Mouse (Mus musculus): ENCODE data around the gene Peli2.

The Peli2 gene

GRCm38 (mm10) chr14:48126931-48127330, 6.3 kb downstream of the Peli2 start:
- DNase-seq: no peak

GRCm38 (mm10) chr14:48127609-48128185, 7.1 kb downstream of the Peli2 start:
- no peak for DNase-seq

DNA sequence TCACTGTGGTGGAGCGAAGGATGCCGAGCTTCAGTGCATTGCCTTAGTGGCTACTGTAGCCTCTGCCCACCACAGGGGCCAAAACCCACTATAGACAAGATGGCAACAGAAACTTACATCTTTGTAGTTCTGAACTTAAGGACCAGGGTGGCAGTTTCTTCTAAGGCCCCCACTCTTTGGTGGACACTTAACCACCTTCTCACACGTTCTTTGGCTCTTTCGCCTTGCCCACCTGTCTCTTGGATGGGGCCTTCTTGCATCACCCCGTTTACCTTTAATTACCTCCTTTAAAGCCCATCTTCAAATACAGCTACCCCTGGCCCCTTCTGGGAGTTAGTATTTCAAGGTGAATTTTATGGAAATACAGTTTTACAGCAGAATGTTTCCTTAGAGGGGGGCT, 8.1 kb downstream of the Peli2 start:
- no peak for DNase-seq

DNA sequence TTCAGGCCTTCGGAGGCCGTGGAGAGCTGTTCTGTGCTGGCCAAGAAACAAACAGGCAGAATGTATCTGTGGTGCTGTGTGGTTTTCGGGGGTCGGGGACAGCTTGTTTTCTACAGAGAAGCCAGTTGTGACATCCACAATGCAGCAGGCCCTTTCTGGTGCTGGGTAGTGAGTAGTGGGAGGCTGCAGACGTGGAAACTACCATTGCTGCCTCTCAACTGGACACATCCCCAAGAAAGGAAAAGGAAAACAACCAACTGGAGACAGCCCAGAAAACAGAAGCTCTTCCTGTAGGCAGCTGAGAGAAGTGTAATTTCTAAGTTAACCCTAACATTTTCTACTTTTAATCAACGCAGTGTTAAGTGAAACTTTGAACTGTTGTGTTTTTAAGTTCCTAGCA, 9.4 kb downstream of the Peli2 start:
- no peak for DNase-seq

- no peak for DNase-seq
Observed at GRCm38 (mm10) chr14:48130761-48131575, 10.3 kb downstream of the Peli2 start.

DNA sequence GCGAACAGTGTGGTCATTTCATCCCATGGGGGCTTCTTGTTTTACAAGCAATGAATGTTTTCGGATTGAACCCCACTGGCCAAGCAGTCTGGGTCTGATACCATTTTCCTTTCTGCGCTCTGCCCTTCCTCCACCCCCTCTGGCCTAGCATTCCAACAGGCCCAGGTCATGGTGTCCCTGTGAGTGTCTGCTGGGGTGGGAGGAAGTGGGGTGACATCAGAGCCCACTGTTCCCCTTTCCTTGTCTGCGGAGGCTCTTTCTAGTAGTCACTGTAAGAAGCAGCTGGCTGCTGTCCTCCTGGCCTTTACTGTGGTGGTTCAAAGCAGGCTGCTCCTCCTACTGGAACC, 10.9 kb downstream of the Peli2 start:
- no peak for DNase-seq

DNA sequence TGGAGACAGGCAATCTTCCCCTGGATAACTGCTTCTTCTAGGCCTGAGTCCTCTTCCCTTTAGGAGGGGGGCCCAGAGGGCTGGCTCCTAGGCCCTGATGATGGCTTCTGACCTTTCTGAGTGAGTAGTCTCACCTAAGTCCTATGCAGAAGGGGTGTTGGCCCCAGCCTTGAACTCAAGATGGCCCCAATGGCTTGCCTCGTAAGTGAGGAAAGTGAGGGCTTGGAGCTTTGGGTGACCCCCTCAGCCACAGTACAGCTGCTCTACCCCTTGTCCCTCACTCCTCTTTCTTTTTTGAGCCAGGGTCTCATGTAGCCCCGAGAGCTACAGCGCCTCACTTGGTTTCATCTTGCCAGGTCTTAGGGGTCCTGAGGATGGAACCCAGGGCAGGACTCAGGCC, 11.6 kb downstream of the Peli2 start:
- DNase-seq: no peak

DNA sequence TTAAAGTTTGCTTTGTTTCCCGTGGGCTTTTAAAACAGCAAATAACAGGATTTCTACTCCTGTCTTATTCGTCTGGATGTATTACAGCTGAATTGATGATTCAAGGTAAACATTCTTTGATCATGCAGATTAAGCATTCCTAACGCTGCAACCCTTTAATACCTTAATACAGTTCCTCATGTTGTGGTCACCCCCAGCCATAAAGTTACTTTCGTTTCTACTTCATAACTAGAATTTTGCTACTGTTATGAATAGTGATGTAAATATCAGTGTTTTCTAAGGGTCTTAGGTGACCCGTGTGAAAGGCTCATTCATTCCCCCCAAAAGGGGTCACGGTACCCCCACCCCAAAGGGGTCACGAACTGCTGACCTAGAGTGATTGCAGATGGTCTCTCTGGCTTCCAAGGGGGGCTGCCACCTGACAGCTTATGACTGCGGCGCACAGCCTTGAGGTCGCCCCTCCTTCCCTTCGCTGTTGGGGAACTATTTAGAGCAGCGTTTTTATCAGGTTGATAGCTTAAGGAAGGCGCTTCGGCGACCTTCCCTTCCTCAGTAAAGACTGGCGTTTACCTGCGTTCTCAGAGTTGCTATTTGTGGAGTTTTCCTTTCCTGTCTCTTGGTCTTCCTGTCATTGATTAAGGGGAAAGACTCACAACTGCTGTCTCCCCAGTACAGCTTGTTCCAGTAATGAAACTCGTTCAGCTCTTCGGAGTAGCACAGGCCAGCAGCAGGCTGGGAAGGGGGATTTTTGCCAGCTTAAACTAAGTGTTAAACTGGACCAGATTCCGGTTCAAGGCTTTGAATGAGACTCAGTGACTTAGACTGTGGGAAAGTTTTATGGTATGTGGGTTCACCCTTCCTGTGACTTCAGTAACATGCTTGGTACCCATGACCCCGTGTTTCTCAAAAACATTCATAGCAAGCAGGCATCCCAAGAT, 12.5 kb downstream of the Peli2 start:
- no peak for DNase-seq

- no peak for DNase-seq
Observed at GRCm38 (mm10) chr14:48134344-48134743, 13.7 kb downstream of the Peli2 start.

GRCm38 (mm10) chr14:48135816-48136345, 15.3 kb downstream of the Peli2 start:
- DNase-seq: no peak

GRCm38 (mm10) chr14:48137731-48138130, 17.1 kb downstream of the Peli2 start:
- no peak for DNase-seq

DNA sequence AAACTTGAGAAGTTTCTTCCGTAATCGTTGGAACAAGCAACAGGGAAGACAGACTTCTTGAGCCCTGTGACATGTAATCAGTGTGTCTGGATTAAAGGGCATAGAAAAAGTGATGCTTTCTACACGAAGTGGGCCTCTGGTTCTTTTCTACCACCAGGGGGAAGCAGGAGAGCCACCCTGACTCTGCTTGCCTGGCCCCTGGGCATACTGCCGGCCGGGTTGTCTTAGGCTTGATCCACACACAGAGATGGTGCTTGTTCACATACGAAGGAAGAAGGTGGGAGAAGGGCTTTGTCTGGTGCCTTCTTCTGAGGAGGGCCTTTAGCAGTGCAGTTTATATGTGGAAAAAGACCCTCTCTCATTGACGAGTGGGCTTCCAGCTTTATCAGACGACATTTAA, 17.5 kb downstream of the Peli2 start:
- no peak for DNase-seq

- no peak for DNase-seq
Observed at GRCm38 (mm10) chr14:48139409-48139808, 18.8 kb downstream of the Peli2 start.

DNA sequence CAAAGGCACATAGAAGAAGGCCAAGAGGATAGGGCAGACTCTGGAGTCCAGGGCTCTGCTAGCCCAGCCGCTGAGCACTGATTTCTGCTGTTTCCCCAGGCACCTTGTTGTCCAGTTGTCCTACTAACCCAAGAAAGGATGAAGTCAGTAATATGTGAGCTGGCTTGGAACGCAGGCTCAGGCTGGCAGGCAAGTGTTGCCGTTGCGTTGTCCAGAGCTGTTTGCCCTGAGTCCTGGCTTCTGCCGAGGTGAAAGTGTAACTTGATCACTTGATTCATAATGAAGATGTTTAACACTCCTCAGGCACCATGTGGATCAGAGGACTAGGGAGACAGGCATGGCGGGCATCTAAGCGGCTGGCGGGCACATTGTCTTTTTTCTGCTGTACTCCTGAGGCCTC, 21.1 kb downstream of the Peli2 start:
- no peak for DNase-seq

GRCm38 (mm10) chr14:48142696-48143095, 22.1 kb downstream of the Peli2 start:
- no peak for DNase-seq

- DNase-seq: no peak
Observed at GRCm38 (mm10) chr14:48143141-48143540, 22.5 kb downstream of the Peli2 start.

GRCm38 (mm10) chr14:48144330-48144729, 23.7 kb downstream of the Peli2 start:
- DNase-seq: no peak

GRCm38 (mm10) chr14:48147688-48148087, 27.1 kb downstream of the Peli2 start:
- DNase-seq: no peak

DNA sequence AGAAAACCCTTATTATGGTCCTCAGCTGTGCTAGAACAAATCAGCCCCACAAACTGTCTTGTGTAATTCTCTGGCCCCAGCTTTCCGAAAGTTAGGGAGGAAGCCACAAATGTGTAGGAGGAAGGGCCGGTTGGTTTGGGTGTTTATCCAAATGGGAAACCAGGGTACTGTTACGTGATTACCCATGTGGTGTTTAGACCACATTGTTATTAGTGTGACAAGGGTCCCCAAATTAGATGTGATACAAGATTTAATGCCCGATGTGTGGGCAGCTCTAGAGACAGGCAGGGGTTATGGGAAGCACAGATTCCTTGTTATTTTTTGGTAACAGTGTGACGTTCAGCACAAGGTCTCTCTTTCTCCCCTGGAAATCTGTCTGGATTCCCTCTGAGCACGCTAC, 28.0 kb downstream of the Peli2 start:
- DNase-seq: no peak

GRCm38 (mm10) chr14:48149351-48149750, 28.7 kb downstream of the Peli2 start:
- no peak for DNase-seq

DNA sequence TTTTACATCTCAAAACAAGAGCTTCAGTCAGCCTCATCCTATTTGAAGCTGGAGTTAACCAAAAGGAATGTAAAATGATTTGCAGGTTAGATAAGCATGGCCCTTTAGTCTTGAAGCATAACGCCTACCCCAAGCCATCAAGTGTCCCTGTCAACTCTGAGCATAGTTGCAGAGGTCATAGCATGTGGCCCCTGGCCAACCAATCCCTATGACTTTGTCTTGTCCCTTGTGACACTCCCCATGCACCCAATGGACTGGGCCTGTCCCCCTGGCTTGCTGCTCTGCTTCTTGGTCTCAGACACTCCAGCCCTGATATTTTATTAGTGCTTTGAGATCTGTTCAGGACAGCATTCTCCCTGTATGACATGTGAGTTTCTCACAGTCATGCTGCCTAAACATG, 30.3 kb downstream of the Peli2 start:
- DNase-seq: no peak

- DNase-seq: no peak
Observed at GRCm38 (mm10) chr14:48151554-48151953, 30.9 kb downstream of the Peli2 start.

- no peak for DNase-seq
Observed at GRCm38 (mm10) chr14:48153064-48153463, 32.4 kb downstream of the Peli2 start.
